Mouse (Mus musculus) embryonic fibroblast, embryonic 13.5 days (primary cell): Measurements from ENCODE around the gene Sult5a1.

Experiments
- CTCF ChIP-seq: IDR thresholded peaks from 2 replicates; pipeline ENCODE4 v1.5.1; 2011; ENCODE audit warnings: mild to moderate bottlenecking, control low read depth, low read length, moderate library complexity, borderline replicate concordance; ENCODE audit not compliant: insufficient read depth
- POLR2A ChIP-seq: IDR thresholded peaks from 2 replicates; pipeline ENCODE4 v1.6.1; 2011; ENCODE audit warnings: low read depth, mild to moderate bottlenecking, control low read depth, low read length, moderate library complexity

GRCm38 (mm10) chr8:123108953-123109352, 49.2 kb downstream of the Sult5a1 start:
- TF ChIP-seq POLR2A (no peak), CTCF (no peak)
